Mouse (Mus musculus) common myeloid progenitor, adult 5-6 weeks (primary cell): ENCODE data around the gene Scp2. TPM values are rescaled to one million over a fixed set of nuclear protein-coding genes. Genes with fewer than 3 reads are reported as not detected.

Source experiments
- ATAC-seq: replicated peaks from 2 replicates; pipeline ENCODE4 v1.8.0; 2016; ENCODE audit warnings: low read depth, mild to moderate bottlenecking, moderate TSS enrichment, inconsistent platforms; ENCODE audit not compliant: poor library complexity, severe bottlenecking
- total RNA-seq: library from RNA; stranded (forward); fragments of 200-1000, 187-1606 nt; gene quantifications from 2 replicates; pipeline ENCODE4 v1.2.3, GENCODE M21; 2017

Gene Scp2
- total RNA-seq, 1 experiment from 2014 or later = 174 TPM

DNA sequence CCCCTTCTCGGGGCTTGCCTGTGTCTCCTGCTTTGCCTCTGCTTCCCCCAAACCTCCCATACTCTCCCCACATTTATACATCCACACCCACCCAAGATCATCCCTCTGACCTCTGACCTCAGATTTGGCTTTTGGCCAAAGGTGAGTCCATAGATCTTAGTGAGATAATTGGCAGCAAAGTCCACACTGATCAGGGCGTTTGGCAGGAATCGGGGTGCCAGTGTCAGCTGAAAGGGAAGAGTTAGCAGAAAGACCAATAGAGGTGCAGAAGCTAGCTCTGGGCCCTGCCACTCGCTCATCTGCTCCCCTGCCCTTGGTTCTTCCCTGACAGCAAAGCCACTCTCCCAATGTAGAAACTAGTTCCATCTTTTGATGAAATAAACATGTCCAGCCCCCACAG, 121.6 kb downstream of the Scp2 start:
- no peak for ATAC-seq

DNA sequence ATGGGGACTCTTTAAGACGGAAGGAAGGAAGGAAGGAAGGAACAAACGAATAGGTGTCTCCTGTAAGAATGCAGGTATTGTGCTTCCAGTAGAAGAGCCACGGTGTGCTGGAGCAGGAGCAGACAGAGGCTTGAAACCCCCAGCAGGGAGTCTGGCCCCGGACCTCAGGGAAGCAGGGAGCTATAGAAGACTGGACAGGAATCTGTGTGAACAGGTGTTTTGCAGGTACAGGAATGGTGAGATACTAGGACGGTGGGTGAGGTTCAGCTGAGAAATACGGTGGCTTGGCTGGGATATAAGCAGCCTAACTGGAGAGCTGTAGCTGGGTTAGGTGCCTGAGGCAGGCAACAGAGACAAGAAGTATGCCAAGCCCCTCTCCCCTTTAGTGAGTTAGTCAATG, 124.6 kb downstream of the Scp2 start:
- ATAC-seq = no peak

DNA sequence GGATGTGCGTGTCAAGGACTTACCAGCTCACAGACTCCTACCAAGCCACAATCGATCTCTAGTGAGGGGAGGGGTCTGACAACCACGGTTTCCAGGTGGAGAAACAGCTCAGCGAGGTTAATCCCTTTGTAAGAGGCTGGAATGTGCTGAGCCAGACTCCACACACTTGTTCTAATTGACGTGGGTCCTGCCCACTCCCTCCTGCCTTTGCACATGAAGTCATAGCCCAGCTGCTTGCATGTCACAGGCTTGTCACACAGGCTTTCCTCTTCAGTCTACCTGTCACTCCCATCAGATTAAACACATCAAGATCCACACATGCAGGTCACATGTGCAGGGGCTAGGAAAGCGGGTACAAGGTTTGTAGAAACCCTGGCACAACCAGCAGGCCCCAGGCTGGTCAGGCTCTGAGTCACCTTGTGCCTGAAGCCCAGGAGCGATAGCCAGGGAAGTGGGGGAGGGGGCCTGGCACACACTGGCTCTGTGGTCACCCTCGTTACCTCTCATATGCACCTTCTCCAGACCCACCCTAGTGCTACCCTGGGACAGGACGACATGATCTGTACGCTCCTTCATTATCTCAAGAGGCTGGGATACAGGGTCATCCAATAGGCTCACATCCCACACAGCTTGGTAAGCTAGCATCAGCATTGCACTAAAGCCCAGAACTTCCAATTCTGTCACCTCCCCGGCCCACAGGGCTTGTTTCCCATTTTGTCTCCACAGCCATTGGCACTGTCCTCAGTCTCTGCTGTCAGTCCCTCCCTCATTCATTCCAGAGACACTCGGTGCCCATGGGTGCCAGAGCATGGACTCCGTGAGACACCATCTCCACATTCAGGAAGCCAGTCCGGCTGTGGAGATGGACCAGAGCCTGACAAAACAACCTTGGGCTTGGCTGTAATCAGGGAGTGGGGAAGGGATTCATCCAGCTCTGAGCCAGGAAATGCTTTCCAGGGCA, 125.6 kb downstream of the Scp2 start:
- ATAC-seq = no peak

DNA sequence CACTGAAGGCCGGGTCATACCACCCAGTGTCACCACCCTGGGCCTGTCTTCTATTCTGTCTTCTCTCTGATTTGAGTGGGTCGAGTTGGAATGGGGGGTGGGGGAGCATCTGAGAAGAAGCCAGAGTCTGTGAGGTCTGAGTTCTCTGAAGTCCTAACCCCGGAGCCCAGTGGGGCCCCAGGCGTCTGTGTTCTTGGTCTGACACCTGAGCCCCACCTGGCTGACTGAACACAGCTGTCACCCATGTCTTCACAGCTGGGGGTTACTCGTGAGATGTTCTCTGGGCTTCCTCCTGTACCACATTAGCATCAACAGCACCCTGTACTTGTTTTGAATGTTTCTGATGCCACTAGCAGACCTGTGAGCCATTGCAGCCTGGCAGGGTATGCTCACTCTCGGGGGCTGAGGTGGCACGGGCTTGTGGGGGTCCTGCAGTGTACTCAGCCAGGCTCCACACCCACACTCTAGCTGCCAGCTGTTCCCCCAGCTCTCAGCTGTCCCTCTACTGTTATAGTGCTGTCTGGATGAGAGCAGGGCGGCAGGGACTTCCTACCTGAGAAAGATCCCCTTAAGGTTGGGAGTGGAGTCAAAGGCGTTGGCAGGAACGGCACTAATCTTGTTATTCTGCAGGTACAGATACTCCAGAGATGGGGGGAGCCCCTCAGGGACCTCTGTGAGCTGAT, 126.4 kb downstream of the Scp2 start:
- no peak for ATAC-seq

DNA sequence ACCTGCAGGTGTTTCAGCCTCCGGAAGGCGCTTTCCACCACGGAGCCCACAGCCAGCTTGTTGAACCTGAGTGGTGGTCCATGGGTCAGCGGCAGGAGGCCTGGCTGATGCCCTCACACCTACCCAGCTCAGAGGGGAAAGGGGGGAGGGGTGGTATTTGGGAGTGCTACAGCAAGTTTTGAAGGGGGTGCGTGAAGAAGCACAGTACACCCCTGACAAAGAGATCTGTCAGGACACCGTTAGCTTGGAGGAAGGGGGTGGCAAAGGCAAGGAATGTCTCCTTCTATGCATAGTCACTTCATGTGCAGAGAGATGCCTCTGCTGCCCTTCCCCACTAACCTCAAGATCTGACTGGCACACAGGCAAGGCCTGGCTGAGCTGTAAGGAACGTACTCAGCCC, 127.0 kb downstream of the Scp2 start:
- no peak for ATAC-seq

DNA sequence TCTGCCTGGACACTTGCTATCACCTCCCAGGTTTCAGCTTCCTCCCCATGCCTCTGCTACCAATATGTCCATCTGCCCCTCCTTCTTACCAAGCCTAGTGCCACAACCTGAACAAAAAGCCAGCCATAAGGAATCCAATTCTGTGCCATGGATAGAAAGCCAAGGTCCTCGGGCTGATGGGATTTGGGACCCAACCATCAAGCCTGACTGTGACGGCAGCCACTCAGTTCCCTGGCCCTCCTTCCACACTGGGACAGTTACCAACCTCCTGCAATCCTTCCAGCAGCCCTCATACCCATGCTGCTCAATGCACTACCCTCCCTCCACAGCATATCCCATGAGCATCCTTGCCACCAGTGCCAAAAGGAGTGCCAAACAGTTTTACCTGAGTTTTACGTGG, 128.5 kb downstream of the Scp2 start:
- no peak for ATAC-seq

DNA sequence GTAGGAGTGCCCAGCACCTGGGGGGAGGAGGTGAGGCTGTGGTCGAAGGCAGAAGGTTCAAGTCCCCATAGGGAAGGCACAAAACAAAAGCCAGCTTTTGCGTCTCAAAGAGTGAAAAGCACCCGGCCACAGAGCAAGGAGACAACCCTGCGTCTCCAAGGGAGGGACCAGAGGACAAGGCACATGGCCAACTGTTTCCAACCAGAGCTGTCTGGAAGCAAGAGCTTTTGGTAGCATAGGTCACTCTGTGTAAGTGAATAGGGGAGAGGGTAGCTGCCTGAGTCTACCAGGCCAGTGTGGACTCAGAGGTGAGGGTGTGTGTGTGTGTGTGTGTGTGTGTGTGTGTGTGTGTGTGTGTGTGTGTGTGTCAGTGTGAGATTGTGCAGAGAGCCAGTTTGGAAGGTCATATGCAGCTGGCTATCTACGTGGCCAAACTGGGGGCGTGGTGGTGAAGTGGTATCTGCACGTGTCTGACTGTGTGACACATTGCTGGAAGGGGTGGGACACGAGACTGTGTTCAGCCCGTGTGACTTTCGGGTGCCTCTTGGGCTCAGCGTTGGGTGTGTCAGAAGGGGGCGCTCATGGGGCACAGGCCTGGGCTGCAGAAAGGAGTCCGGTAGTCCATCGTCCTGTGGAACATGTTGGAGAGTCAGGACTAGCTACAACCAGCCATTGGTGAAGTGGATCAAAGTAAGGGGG, 129.6 kb downstream of the Scp2 start:
- ATAC-seq = 0 out of 2 replicates have a peak, but pooled peaks have one; percentile 45

DNA sequence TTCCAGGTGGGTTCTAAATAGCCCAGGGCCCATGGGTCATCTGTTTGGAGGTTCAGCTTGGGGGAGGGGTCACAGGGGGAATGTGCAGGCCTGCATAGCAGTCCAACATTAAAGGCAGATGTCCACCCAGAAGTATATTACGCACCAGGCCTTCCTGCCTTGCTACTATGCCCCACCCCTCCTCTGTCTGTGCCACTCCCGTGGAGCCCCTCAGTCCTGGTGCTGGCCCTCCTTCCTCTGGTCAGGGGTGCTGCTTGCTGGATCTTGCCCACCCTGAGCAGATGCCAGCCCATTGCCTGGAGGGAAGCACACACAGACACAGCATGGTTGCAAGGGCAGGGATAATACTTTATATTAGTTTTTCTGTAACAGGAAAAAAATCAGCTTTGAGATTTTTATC, 130.3 kb downstream of the Scp2 start:
- ATAC-seq = no peak

DNA sequence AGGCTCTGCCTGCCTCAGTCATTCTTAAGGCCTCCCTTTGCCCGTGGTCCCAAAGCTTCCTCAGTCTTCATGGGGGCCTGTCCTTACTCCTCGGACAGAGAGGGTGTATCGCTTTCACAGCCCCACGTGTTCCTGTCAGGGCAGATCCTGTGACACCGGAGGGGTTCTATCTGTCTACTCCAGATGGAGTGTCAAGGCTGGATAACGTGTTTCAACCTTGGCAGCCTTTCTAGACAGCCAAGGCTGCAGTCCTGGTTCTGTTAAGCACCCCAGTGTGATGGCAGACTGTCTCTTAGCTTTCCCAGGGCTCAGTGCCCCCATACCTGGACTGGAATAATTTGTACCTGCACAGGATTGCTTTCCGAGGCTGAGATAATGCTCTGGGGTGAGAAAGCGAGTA, 136.3 kb downstream of the Scp2 start:
- no peak for ATAC-seq

DNA sequence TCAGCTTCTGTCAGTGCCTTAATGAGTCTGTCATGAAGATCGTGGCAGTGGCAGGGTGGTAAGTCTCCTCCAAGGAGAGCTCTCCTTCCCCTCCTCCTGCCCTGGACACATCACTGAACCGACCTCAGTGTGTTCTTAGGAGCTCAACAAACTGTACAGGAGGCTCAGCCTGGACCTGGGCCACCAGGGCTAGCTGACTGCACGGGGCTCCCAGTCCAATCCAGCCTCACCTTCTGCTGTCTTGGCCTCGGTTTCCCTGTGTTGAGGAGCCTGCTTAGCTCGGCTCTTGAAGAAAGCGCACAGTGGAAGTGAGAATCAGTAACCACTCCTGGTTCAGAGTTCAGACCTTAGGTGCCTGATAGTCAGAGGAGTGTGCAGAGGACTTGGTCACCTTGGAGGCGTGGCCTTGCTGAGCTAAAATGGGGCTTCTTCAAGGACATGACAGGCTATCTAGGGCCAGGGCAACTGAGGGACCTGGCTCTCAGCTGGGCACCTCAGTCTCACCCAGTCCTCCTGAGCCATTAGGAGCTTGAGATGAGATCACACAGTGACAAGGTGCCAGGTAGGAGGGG, 137.2 kb downstream of the Scp2 start:
- ATAC-seq = no peak

DNA sequence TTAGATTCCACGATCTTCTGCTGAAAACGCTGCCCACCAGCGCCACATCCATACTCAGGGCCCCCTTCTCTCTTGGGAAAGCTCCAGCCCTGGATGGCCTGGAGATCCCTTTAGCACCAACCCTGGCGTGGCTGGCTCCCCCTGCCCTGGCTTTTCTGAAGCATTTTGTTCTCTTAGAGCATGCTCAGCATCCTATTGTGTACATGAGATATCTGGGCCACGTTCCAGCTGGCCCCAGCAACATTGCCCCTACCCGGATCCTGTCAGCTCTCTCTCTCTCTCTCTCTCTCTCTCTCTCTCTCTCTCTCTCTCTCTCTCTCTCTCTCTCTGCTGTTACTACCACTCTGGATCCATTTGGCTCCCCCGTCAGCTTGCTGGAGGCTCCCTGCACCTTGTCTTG, 139.5 kb downstream of the Scp2 start:
- ATAC-seq = no peak

DNA sequence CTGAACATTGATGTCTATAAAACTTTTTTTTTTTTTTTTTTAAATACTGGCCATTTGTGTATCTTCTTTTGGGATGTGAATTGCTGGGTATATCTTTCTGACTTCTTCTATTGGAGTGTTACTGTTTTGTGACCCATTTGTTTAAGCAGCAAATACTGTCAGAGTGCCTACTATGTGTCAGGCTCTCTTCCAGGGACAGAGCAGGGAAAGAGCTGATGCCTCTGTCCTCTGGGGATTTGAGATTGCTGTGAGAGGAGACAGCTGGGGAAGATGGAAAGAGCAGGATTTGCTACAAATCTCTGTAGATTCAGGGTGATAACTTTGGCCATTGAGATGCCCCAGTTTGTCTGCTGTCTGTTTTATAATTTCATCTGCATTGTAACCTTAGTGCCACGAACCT, 145.4 kb downstream of the Scp2 start:
- ATAC-seq = no peak

DNA sequence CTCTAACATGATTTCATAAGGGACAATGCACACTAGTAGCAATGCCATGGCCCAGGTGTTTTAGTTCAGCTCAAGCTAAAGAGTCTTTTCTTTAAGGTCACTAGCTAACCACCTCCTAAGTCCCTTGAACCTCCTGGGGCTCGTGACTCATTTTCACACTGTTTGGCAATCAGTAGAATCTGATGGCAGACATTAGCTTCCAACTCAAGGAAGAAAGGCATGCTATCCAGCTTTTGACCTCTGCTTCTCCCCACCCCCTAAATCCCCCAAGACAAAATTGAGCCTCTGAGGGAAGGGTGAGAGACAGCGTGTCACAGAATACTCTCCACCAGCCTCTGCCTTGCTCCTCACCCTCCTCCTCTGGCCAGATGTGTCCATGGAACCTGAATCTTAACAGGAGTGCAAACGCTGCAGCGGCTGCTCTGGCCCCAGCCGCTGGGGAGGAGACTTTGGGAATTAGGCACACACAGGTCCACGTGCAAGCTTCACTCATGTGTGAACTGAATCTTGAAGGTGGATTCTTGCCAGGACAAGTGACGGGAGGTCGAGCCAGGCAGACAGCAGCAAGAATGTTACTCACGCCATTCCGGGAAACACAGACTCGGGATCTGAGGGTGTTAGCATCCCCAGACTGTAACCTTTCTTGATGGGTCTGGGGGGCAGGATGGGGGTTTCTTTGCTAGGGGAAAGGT, 146.0 kb downstream of the Scp2 start:
- no peak for ATAC-seq

DNA sequence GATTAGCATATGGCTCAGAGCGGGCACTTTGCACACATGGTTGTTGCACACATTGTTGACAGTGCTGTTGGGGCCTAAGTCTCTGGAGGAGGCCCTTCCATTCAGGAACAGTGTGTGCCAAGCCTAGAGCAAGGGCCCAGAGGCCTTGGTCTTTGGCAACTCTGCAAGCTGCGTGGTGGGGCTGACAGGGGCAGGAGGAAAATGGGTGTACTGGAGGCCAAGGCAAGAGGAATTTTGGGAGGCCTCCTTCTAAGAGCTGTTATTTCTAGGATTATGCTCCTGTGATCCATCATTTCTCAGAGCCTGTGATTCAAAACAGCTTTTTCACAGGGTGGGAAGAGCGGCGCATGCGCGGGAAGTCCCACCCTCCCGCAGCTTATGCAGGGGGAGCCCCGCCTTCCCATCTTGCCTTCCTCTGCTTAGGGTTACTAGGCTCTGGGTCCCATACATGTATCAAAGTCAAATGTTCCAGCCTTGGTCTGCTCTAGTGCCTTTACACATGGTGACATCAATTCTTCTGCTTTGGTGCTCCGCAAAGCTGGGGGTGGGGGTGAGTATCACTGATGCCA, 148.3 kb downstream of the Scp2 start:
- ATAC-seq = no peak

DNA sequence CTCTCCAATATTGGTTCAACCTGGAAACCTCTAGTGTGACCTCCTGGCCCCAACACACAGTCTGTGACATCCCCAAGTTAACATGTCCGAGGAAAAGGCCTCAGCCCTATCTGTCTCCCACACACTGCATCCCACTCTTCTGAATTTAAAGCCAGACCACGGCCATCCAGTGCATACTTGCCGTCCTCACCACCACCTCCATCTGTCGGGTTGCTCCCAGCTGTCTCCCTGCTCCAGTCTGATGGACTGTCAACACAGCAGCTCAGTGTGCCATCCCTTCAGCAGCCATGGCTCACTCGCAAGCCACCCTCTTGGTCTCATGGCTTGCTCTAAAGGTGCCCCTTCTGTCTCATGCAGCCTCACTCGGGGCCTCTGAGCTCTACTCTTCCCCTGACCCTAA, 149.1 kb downstream of the Scp2 start:
- no peak for ATAC-seq

DNA sequence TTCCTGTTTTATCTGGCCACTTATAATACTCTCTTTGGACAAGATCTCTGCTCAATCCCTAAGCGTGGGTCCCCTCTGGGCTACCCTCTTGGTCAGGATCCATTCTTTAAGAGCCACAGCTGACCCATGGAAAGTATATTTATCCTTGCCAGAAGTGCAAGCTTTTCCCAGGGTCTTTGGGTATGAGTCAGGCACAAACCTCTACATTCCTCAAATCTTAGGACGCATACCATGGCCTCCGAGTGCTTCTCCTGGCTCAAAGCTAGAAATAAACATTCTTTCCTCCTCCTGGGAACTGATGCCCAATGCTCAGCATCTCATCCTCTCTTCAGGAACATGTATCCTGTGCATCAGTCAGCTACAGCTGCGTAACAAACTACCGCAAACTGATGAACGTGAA, 149.8 kb downstream of the Scp2 start:
- ATAC-seq = no peak
